Mouse (Mus musculus) heart, adult 2 months (tissue): ENCODE results near the gene Ttyh2.

ENCODE experiments used
- CTCF ChIP-seq: fragments of 200-600 bp; IDR thresholded peaks from 2 replicates; pipeline ENCODE4 v1.8.1; 2022; ENCODE audit warnings: antibody characterized with exemption, mild to moderate bottlenecking, moderate library complexity
- POLR2A ChIP-seq: fragments of 200-500 bp; IDR thresholded peaks from 2 replicates; pipeline ENCODE4 v1.6.1; 2011; ENCODE audit warnings: mild to moderate bottlenecking, low read depth, low read length, control low read depth; ENCODE audit not compliant: insufficient read depth

- TF ChIP-seq CTCF (no peak), POLR2A (no peak)
Measured at GRCm38 (mm10) chr11:114644122-114644521, 31.1 kb upstream of the Ttyh2 start.
